Mouse (Mus musculus): ENCODE results near the gene Mrc2. TPM values are rescaled to one million over a fixed set of nuclear protein-coding genes. Genes with fewer than 3 reads are reported as not detected.

The Mrc2 gene
- polyA plus RNA-seq, 1 experiment from 2014 or later: 9.5 TPM

- H3K27me3 ChIP-seq (ENCODE audit: control insufficient read depth, insufficient read depth, low read length): no peaks in the 10 kb centered on the region
- H3K4me1 ChIP-seq (ENCODE audit: control insufficient read depth, insufficient read depth, low read length): no peaks in the 10 kb centered on the region
- ATAC-seq (replicated peaks; ENCODE audit: insufficient number of reproducible peaks, low FRiP score, low TSS enrichment, low read depth) (no peak), DNase-seq (ENCODE audit: low spot score) (no peak)
- H3K4me2 ChIP-seq (ENCODE audit: low read depth, low read length): no peak overlapping the region
- 51% methylated on average over 7 of the region's 7 CpGs for WGBS
- no peaks in the 10 kb centered on the region for H3K36me3 ChIP-seq (replicated peaks; ENCODE audit: control insufficient read depth, insufficient read depth, low read depth, low read length)
- H3K27ac ChIP-seq (replicated peaks; ENCODE audit: low read depth, low read length): no peak overlapping the region
- no peaks in the 10 kb centered on the region for H3K9me3 ChIP-seq (replicated peaks; ENCODE audit: control insufficient read depth, low read length)
- H3K4me3 ChIP-seq (ENCODE audit: low read depth, low read length): no peak overlapping the region
- no peak overlapping the region for H3K9ac ChIP-seq (replicated peaks; ENCODE audit: low read length)
Measured at GRCm38 (mm10) chr11:105356301-105356700, 63.9 kb downstream of the Mrc2 start.

GRCm38 (mm10) chr11:105362041-105362765 is 69.8 kb downstream of the Mrc2 start:
- Histone ChIP-seq H3K4me1 (ENCODE audit: control insufficient read depth, insufficient read depth, low read length) (peaks cover 4% of the 10 kb centered on the region; the same call in 1 of the 2 replicates), H3K9ac (replicated peaks; ENCODE audit: low read length) (no peak overlapping the region), H3K27ac (replicated peaks; ENCODE audit: low read depth, low read length) (no peak overlapping the region), H3K36me3 (replicated peaks; ENCODE audit: control insufficient read depth, insufficient read depth, low read depth, low read length) (no peaks in the 10 kb centered on the region), H3K4me3 (ENCODE audit: low read depth, low read length) (no peak overlapping the region), H3K27me3 (ENCODE audit: control insufficient read depth, insufficient read depth, low read length) (no peaks in the 10 kb centered on the region), H3K4me2 (ENCODE audit: low read depth, low read length) (no peak overlapping the region), H3K9me3 (replicated peaks; ENCODE audit: control insufficient read depth, low read length) (no peaks in the 10 kb centered on the region)
- no peak for DNase-seq (ENCODE audit: low spot score)
- no peak for ATAC-seq (replicated peaks; ENCODE audit: insufficient number of reproducible peaks, low FRiP score, low TSS enrichment, low read depth)
- WGBS: 92% methylated on average over 4 of the region's 4 CpGs

DNA sequence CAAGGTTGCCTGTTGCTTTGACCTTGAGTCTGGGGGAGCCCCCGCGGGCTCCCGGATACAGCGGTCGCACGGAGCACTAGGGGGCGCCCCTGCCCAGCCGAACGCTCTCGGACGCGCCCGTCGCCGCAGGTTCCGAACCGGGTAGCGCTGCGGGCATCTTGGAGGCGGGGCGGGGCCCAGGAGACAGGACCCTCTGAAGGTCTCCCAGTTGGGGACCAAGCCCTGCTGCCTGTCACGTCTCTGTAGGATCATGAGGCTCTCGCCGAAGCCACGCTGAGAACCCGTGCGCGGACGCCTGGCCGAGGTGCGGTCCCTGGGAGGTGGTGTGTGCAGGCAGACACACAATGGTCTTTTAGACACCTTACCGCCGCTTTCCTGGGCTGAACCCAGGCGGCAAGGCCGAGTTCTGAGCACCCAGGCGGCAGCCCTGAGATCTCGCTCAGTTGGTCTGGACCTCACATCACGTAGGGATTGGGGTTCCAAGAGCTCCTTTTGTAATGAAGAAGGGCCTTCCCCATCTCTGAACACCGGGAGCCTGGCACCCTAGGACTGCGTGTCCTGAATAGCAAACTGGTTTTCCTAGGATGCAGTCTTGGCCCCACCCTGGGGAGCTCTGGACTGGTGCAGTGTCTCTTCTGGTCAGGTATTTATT is 70.6 kb downstream of the Mrc2 start:
- H3K4me3 ChIP-seq (ENCODE audit: low read depth, low read length): peak overlapping the region; percentile 39
- H3K27me3 ChIP-seq (ENCODE audit: control insufficient read depth, insufficient read depth, low read length): no peaks in the 10 kb centered on the region
- no peak overlapping the region for H3K27ac ChIP-seq (replicated peaks; ENCODE audit: low read depth, low read length)
- peak overlapping the region; percentile 73 for H3K4me2 ChIP-seq (ENCODE audit: low read depth, low read length)
- no peaks in the 10 kb centered on the region for H3K9me3 ChIP-seq (replicated peaks; ENCODE audit: control insufficient read depth, low read length)
- DNase-seq (ENCODE audit: low spot score) (peak; percentile 84), ATAC-seq (replicated peaks; ENCODE audit: insufficient number of reproducible peaks, low FRiP score, low TSS enrichment, low read depth) (peak; percentile 61)
- peaks cover 4% of the 10 kb centered on the region; the same call in 1 of the 2 replicates for H3K4me1 ChIP-seq (ENCODE audit: control insufficient read depth, insufficient read depth, low read length)
- 1% methylated on average over 40 of the region's 40 CpGs for WGBS
- no peaks in the 10 kb centered on the region for H3K36me3 ChIP-seq (replicated peaks; ENCODE audit: control insufficient read depth, insufficient read depth, low read depth, low read length)
- peak overlapping the region; percentile 60 for H3K9ac ChIP-seq (replicated peaks; ENCODE audit: low read length)

GRCm38 (mm10) chr11:105363598-105364385 is 71.3 kb downstream of the Mrc2 start:
- Histone ChIP-seq H3K9me3 (replicated peaks; ENCODE audit: control insufficient read depth, low read length) (no peaks in the 10 kb centered on the region), H3K4me1 (ENCODE audit: control insufficient read depth, insufficient read depth, low read length) (peaks cover 4% of the 10 kb centered on the region; the same call in 1 of the 2 replicates), H3K36me3 (replicated peaks; ENCODE audit: control insufficient read depth, insufficient read depth, low read depth, low read length) (no peaks in the 10 kb centered on the region), H3K27me3 (ENCODE audit: control insufficient read depth, insufficient read depth, low read length) (no peaks in the 10 kb centered on the region), H3K4me2 (ENCODE audit: low read depth, low read length) (peak overlapping the region; percentile 73), H3K9ac (replicated peaks; ENCODE audit: low read length) (no peak overlapping the region), H3K4me3 (ENCODE audit: low read depth, low read length) (peak overlapping the region; percentile 39; the same call in 1 of the 2 replicates), H3K27ac (replicated peaks; ENCODE audit: low read depth, low read length) (no peak overlapping the region)
- WGBS: 37% methylated on average over 12 of the region's 12 CpGs
- ATAC-seq (replicated peaks; ENCODE audit: insufficient number of reproducible peaks, low FRiP score, low TSS enrichment, low read depth) (no peak; the same call in 1 of the 2 replicates), DNase-seq (ENCODE audit: low spot score) (peak; percentile 49)

DNA sequence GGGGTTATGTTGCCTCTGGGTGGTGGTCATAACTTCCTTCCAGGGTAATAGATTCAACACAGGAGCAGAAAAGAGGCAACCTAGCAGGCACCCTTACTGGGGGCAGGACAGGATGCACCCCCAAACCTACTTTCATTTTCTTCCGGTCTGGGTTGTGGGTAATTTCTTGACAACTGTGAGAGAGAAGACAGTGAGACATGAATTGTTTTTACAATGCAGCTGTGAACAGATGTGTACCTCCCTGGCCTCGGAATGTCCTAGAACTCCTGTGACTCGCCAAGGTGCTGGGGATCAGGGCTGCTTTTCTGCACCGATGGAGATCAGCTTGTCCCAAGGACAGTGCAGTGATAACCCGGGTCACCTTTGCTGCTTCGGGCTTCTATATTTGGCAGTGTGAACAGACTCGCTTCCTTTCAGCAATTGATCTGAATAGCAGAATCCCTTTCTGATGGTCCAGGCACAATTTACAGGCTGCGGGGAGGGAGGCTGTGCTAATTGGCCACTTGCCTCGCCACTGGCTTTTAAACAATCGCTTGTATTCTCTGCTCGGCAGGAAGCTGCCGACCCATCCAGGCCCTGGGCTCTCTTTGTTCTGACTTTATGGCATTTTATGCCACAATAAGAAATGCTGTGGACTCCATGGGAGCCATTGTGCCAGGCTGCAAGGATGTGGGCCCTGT is 72.1 kb downstream of the Mrc2 start:
- WGBS: 19% methylated on average over 12 of the region's 12 CpGs
- ATAC-seq (replicated peaks; ENCODE audit: insufficient number of reproducible peaks, low FRiP score, low TSS enrichment, low read depth) (no peak), DNase-seq (ENCODE audit: low spot score) (peak; percentile 35)
- Histone ChIP-seq H3K4me3 (ENCODE audit: low read depth, low read length) (no peak overlapping the region), H3K36me3 (replicated peaks; ENCODE audit: control insufficient read depth, insufficient read depth, low read depth, low read length) (no peaks in the 10 kb centered on the region), H3K27me3 (ENCODE audit: control insufficient read depth, insufficient read depth, low read length) (no peaks in the 10 kb centered on the region), H3K9me3 (replicated peaks; ENCODE audit: control insufficient read depth, low read length) (no peaks in the 10 kb centered on the region), H3K9ac (replicated peaks; ENCODE audit: low read length) (no peak overlapping the region), H3K4me2 (ENCODE audit: low read depth, low read length) (no peak overlapping the region; the same call in 1 of the 2 replicates), H3K27ac (replicated peaks; ENCODE audit: low read depth, low read length) (no peak overlapping the region), H3K4me1 (ENCODE audit: control insufficient read depth, insufficient read depth, low read length) (peaks cover 4% of the 10 kb centered on the region; the same call in 1 of the 2 replicates)

DNA sequence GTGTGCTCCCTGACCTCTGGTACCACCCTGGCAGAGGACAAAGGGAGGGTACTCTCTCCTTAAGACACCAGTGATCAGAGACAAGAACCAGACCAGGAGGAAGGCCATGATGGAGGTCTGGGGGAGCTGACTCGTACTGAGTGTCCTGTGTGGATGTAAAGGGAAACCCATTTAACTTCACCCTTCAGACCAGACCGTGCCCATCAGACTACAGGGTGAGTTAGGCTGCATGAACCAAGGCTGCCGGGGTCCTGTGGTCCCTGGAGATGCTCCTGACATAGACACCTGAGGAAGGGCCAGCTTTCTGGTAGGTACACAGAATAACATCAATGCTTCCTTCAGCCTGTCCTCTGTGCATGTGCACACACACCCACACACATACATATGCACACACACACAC is 73.2 kb downstream of the Mrc2 start:
- H3K9ac ChIP-seq (replicated peaks; ENCODE audit: low read length): no peak overlapping the region
- 82% methylated on average over 3 of the region's 3 CpGs for WGBS
- H3K4me2 ChIP-seq (ENCODE audit: low read depth, low read length): no peak overlapping the region

DNA sequence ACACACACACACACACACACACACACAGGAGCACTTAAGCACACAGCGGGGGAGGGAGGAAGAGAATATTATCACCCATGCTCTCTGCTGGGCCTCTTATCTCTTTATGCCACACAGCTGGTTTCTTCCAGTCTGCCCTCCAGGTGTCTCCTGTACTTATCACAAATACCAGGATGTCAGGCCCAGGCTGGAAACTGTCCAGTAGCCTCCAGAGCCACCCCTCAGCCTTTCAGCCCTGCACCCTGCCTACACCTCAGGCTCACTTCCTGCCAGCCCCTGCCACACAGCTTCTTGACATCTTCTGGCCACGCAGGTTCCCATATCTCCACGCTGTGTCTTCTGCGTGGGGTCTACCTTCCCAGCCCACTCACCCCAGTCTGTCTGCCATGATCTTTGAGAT is 73.6 kb downstream of the Mrc2 start:
- Histone ChIP-seq H3K9ac (replicated peaks; ENCODE audit: low read length) (no peak overlapping the region), H3K27me3 (ENCODE audit: control insufficient read depth, insufficient read depth, low read length) (no peaks in the 10 kb centered on the region), H3K36me3 (replicated peaks; ENCODE audit: control insufficient read depth, insufficient read depth, low read depth, low read length) (no peaks in the 10 kb centered on the region), H3K4me3 (ENCODE audit: low read depth, low read length) (no peak overlapping the region), H3K4me2 (ENCODE audit: low read depth, low read length) (no peak overlapping the region), H3K4me1 (ENCODE audit: control insufficient read depth, insufficient read depth, low read length) (peaks cover 4% of the 10 kb centered on the region; the same call in 1 of the 2 replicates), H3K27ac (replicated peaks; ENCODE audit: low read depth, low read length) (no peak overlapping the region), H3K9me3 (replicated peaks; ENCODE audit: control insufficient read depth, low read length) (no peaks in the 10 kb centered on the region)
- 87% methylated on average over 3 of the region's 4 CpGs for WGBS
- no peak for DNase-seq (ENCODE audit: low spot score)
- no peak for ATAC-seq (replicated peaks; ENCODE audit: insufficient number of reproducible peaks, low FRiP score, low TSS enrichment, low read depth)

More for the DNA sequence above, 73.2 kb downstream of the Mrc2 start:
- DNase-seq (ENCODE audit: low spot score): no peak
- no peaks in the 10 kb centered on the region for H3K27me3 ChIP-seq (ENCODE audit: control insufficient read depth, insufficient read depth, low read length)
- peaks cover 4% of the 10 kb centered on the region; the same call in 1 of the 2 replicates for H3K4me1 ChIP-seq (ENCODE audit: control insufficient read depth, insufficient read depth, low read length)
- H3K27ac ChIP-seq (replicated peaks; ENCODE audit: low read depth, low read length): no peak overlapping the region
- no peaks in the 10 kb centered on the region for H3K36me3 ChIP-seq (replicated peaks; ENCODE audit: control insufficient read depth, insufficient read depth, low read depth, low read length)
- no peak overlapping the region for H3K4me3 ChIP-seq (ENCODE audit: low read depth, low read length)
- ATAC-seq (replicated peaks; ENCODE audit: insufficient number of reproducible peaks, low FRiP score, low TSS enrichment, low read depth): no peak
- H3K9me3 ChIP-seq (replicated peaks; ENCODE audit: control insufficient read depth, low read length): no peaks in the 10 kb centered on the region

Data from embryonic facial prominence, embryonic 11.5 days (tissue).